Comparison of ENCODE assay signal across 22 mouse cellular contexts in genomic region chr1:181447576-181447975, GRCm38 (mm10).
DNase-seq lines count a peak whose midpoint lies in the region; ATAC-seq lines count a peak whose summit lies in the region.
"Had no signal": no experiment of that assay in that cellular context is flagged by ENCODE, and none has a peak within 500 bp of the region (broad histone marks: within the 10 kb centered on the region; RNA-seq: fewer than 3 reads in every experiment).

No protein-coding gene starts in this region.

- H3K27me3 ChIP-seq in heart, embryonic 15.5 days, result no peaks in the 10 kb centered on the region
- H3K27me3 ChIP-seq in limb, embryonic 15.5 days, result no peaks in the 10 kb centered on the region
- H3K27me3 ChIP-seq in limb, embryonic 10.5 days (ENCODE audit: low read depth, poor library complexity, severe bottlenecking), result no peaks in the 10 kb centered on the region
- H3K27me3 ChIP-seq: CH12.LX; hindbrain, embryonic 15.5 days; neural tube, embryonic 15.5 days; Patski had no signal

- peaks cover 34% of the 10 kb centered on the region for H3K4me1 ChIP-seq in heart, embryonic 15.5 days (replicated peaks)
- peaks cover 28% of the 10 kb centered on the region for H3K4me1 ChIP-seq in limb, embryonic 15.5 days
- H3K4me1 ChIP-seq in limb, embryonic 10.5 days, result no peaks in the 10 kb centered on the region

- DNase-seq in cerebellum, adult 9-11 months, result peak; percentile 31
- no peak for DNase-seq in cerebellum, adult 11 months
- DNase-seq in heart, adult 9 months (ENCODE audit: low spot score in 2 of 2), result no peak
- no peak for DNase-seq in limb, embryonic 10.5 days (ENCODE audit: low spot score)
- peak; percentile 24 to 30 for DNase-seq in cerebellum, postnatal 36 days
- no peak for DNase-seq in adrenal gland, postnatal 10 days
- DNase-seq: gastrocnemius, postnatal 36 days; kidney, adult 2 months; right cerebral cortex, postnatal 4 days; thymus, postnatal 25 days had no signal

- H3K4me3 ChIP-seq in heart, embryonic 15.5 days, result no peak overlapping the region
- H3K4me3 ChIP-seq in limb, embryonic 15.5 days, result no peak overlapping the region
- no peak overlapping the region for H3K4me3 ChIP-seq in limb, embryonic 10.5 days
- H3K4me3 ChIP-seq: embryonic facial prominence, embryonic 10.5 days; hindbrain, embryonic 15.5 days; neural tube, embryonic 15.5 days had no signal

- H3K27ac ChIP-seq in heart, embryonic 15.5 days, result peak overlapping the region; percentile 75
- 0 out of 2 replicates have a peak overlapping the region, but pooled peaks have one; percentile 17 for H3K27ac ChIP-seq in limb, embryonic 15.5 days
- H3K27ac ChIP-seq in limb, embryonic 10.5 days, result no peak overlapping the region
- H3K27ac ChIP-seq: embryonic facial prominence, embryonic 10.5 days; hindbrain, embryonic 15.5 days; kidney, postnatal 0 days; neural tube, embryonic 15.5 days had no signal

- no peak overlapping the region for H3K9ac ChIP-seq in heart, embryonic 15.5 days
- H3K9ac ChIP-seq in limb, embryonic 15.5 days, result no peak overlapping the region
- H3K9ac ChIP-seq: hindbrain, embryonic 15.5 days; neural tube, embryonic 15.5 days had no signal

- WGBS in heart, embryonic 15.5 days, result 73% methylated on average over 4 of the region's 4 CpGs
- 59% methylated on average over 4 of the region's 4 CpGs for WGBS in limb, embryonic 15.5 days
- 83% methylated on average over 4 of the region's 4 CpGs for WGBS in limb, embryonic 10.5 days

- H3K9me3 ChIP-seq in heart, embryonic 15.5 days (replicated peaks), result no peaks in the 10 kb centered on the region
- no peaks in the 10 kb centered on the region for H3K9me3 ChIP-seq in limb, embryonic 15.5 days
- no peaks in the 10 kb centered on the region for H3K9me3 ChIP-seq in limb, embryonic 10.5 days (replicated peaks)
- H3K9me3 ChIP-seq: embryonic facial prominence, embryonic 10.5 days; G1E; hindbrain, embryonic 15.5 days; neural tube, embryonic 15.5 days had no signal

- no peak for ATAC-seq in heart, embryonic 15.5 days (replicated peaks; ENCODE audit: insufficient number of reproducible peaks, insufficient read depth, low FRiP score, low read depth)
- ATAC-seq in limb, embryonic 15.5 days (ENCODE audit: insufficient number of reproducible peaks, low FRiP score, low TSS enrichment, low read depth), result no peak
- ATAC-seq: forebrain, embryonic 16.5 days; Patski had no signal

- no peak overlapping the region for H3K4me2 ChIP-seq in heart, embryonic 15.5 days
- no peak overlapping the region for H3K4me2 ChIP-seq in limb, embryonic 15.5 days
- H3K4me2 ChIP-seq: heart, embryonic 11.5 days; hindbrain, embryonic 15.5 days; midbrain, embryonic 11.5 days; neural tube, embryonic 15.5 days had no signal

- no peaks in the 10 kb centered on the region for H3K36me3 ChIP-seq in heart, embryonic 15.5 days
- no peaks in the 10 kb centered on the region for H3K36me3 ChIP-seq in limb, embryonic 15.5 days
- no peaks in the 10 kb centered on the region for H3K36me3 ChIP-seq in limb, embryonic 10.5 days
- H3K36me3 ChIP-seq: embryonic facial prominence, embryonic 10.5 days; G1E; hindbrain, embryonic 15.5 days; neural tube, embryonic 15.5 days had no signal

Comparison
In these comparisons a context has a peak if more than half of its experiments do, and no peak if none do; other contexts are left out.
1. DNase-seq: peak in cerebellum, adult 9-11 months (single experiment) and cerebellum, postnatal 36 days (2 of 2); none in cerebellum, adult 11 months (single experiment), heart, adult 9 months (0 of 2), limb, embryonic 10.5 days (single experiment) and adrenal gland, postnatal 10 days (single experiment).